Mouse (Mus musculus) ES-Bruce4 (cell line): ENCODE measurements around the gene Syt13.

Experiments used
- CTCF ChIP-seq: IDR thresholded peaks from one replicate; pipeline ENCODE4 v1.8.1; 2011; ENCODE audit warnings: low read depth, low read length
- EP300 ChIP-seq: IDR thresholded peaks from 2 replicates; pipeline ENCODE4 v1.6.1; 2011; ENCODE audit warnings: low read depth, low read length; ENCODE audit not compliant: insufficient read depth
- POLR2A ChIP-seq: IDR thresholded peaks from one replicate; pipeline ENCODE4 v1.8.1; 2011; ENCODE audit warnings: low read length; ENCODE audit not compliant: insufficient read depth

- TF ChIP-seq CTCF (no peak), EP300 (no peak), POLR2A (no peak)
These were observed 33.9 kb downstream of the Syt13 start for GRCm38 (mm10) chr2:92948699-92949300.
